Mouse (Mus musculus) embryonic facial prominence, embryonic 15.5 days (tissue): Measurements from ENCODE around the gene Ptpn13. TPM values are rescaled to one million over a fixed set of nuclear protein-coding genes. Genes with fewer than 3 reads are reported as not detected.

Experiments
- ATAC-seq: fragments of 200-750 bp; cut with Nextera tagmentation; 2 replicates; pipeline ENCODE4 v1.8.0; 2017; ENCODE audit warnings: low read depth, moderate TSS enrichment; ENCODE audit not compliant: insufficient number of reproducible peaks, low FRiP score, low TSS enrichment
- H3K27ac ChIP-seq: fragments of 300-500 bp; sonication (generic); replicated peaks from 2 replicates; pipeline ENCODE4 v1.5.1; 2015; ENCODE audit warnings: mild to moderate bottlenecking, inconsistent platforms
- H3K27me3 ChIP-seq: fragments of 300-500 bp; sonication (generic); 2 replicates; pipeline ENCODE4 v1.6.1; 2015; ENCODE audit warnings: inconsistent platforms
- H3K36me3 ChIP-seq: fragments of 300-500 bp; sonication (generic); 2 replicates; pipeline ENCODE4 v1.6.1; 2015; ENCODE audit warnings: mild to moderate bottlenecking, inconsistent platforms
- H3K4me1 ChIP-seq: fragments of 300-500 bp; sonication (generic); 2 replicates; pipeline ENCODE4 v1.6.1; 2015; ENCODE audit warnings: inconsistent platforms
- H3K4me2 ChIP-seq: fragments of 300-500 bp; sonication (generic); replicated peaks from 2 replicates; pipeline ENCODE4 v1.6.1; 2015; ENCODE audit warnings: mild to moderate bottlenecking, inconsistent platforms
- H3K4me3 ChIP-seq: fragments of 300-500 bp; sonication (generic); replicated peaks from 2 replicates; pipeline ENCODE4 v1.5.1; 2015; ENCODE audit warnings: mild to moderate bottlenecking, inconsistent platforms
- H3K9ac ChIP-seq: fragments of 300-500 bp; sonication (generic); 2 replicates; pipeline ENCODE4 v1.6.1; 2015; ENCODE audit warnings: inconsistent platforms
- H3K9me3 ChIP-seq: fragments of 300-500 bp; sonication (generic); replicated peaks from 2 replicates; pipeline ENCODE4 v1.6.1; 2016; ENCODE audit warnings: inconsistent platforms
- WGBS: fragments of 180-500 bp; shearing (Covaris S2); methylation state at CpG from one replicate; pipeline ENCODE4 v1.1.7; 2015; 5-methylcytosine and 5-hydroxymethylcytosine counted together
- polyA plus RNA-seq: library from polyadenylated mRNA; unstranded; fragments of >200 nt; fragmentation: Nextera tagmentation; extraction: Ambion mirVana; gene quantifications from 2 replicates; pipeline ENCODE4 v1.2.1, GENCODE M21; 2015

Gene Ptpn13
- polyA plus RNA-seq, 1 experiment from 2014 or later: 22.7 TPM

GRCm38 (mm10) chr5:103518797-103519468 lies 93.9 kb downstream of the Ptpn13 start:
- ATAC-seq: no peak
- 74% methylated on average over 14 of the region's 14 CpGs for WGBS

GRCm38 (mm10) chr5:103522371-103522770 lies 97.4 kb downstream of the Ptpn13 start:
- 41% methylated on average over 3 of the region's 3 CpGs for WGBS
- no peak for ATAC-seq

More at GRCm38 (mm10) chr5:103518797-103519468, 93.9 kb downstream of the Ptpn13 start:
- H3K9me3 ChIP-seq: no peaks in the 10 kb centered on the region
- peaks cover 19% of the 10 kb centered on the region; the same call in 1 of the 2 replicates for H3K36me3 ChIP-seq
- no peak overlapping the region for H3K27ac ChIP-seq
- no peaks in the 10 kb centered on the region for H3K27me3 ChIP-seq
- no peak overlapping the region for H3K9ac ChIP-seq
- H3K4me2 ChIP-seq: no peak overlapping the region
- H3K4me3 ChIP-seq: no peak overlapping the region
- H3K4me1 ChIP-seq: no peaks in the 10 kb centered on the region

GRCm38 (mm10) chr5:103526668-103527436 lies 101.9 kb downstream of the Ptpn13 start:
- ATAC-seq: no peak
- peaks cover 55% of the 10 kb centered on the region for H3K36me3 ChIP-seq
- H3K4me3 ChIP-seq: no peak overlapping the region
- H3K9me3 ChIP-seq: no peaks in the 10 kb centered on the region
- 79% methylated on average over 20 of the region's 20 CpGs for WGBS
- H3K27ac ChIP-seq: no peak overlapping the region
- H3K4me2 ChIP-seq: no peak overlapping the region
- no peaks in the 10 kb centered on the region for H3K4me1 ChIP-seq
- no peaks in the 10 kb centered on the region for H3K27me3 ChIP-seq
- H3K9ac ChIP-seq: no peak overlapping the region

More at GRCm38 (mm10) chr5:103522371-103522770, 97.4 kb downstream of the Ptpn13 start:
- Histone ChIP-seq H3K4me2 (no peak overlapping the region), H3K27me3 (no peaks in the 10 kb centered on the region), H3K9me3 (no peaks in the 10 kb centered on the region), H3K4me3 (no peak overlapping the region), H3K9ac (no peak overlapping the region), H3K36me3 (peaks cover 27% of the 10 kb centered on the region; the same call in 1 of the 2 replicates), H3K4me1 (no peaks in the 10 kb centered on the region), H3K27ac (no peak overlapping the region)

GRCm38 (mm10) chr5:103527437-103527718 lies 102.4 kb downstream of the Ptpn13 start:
- Histone ChIP-seq H3K9me3 (no peaks in the 10 kb centered on the region), H3K36me3 (peaks cover 55% of the 10 kb centered on the region), H3K27ac (no peak overlapping the region), H3K4me2 (no peak overlapping the region), H3K9ac (no peak overlapping the region), H3K27me3 (no peaks in the 10 kb centered on the region), H3K4me1 (no peaks in the 10 kb centered on the region), H3K4me3 (no peak overlapping the region)
- ATAC-seq: no peak
- 68% methylated on average over 6 of the region's 6 CpGs for WGBS

DNA sequence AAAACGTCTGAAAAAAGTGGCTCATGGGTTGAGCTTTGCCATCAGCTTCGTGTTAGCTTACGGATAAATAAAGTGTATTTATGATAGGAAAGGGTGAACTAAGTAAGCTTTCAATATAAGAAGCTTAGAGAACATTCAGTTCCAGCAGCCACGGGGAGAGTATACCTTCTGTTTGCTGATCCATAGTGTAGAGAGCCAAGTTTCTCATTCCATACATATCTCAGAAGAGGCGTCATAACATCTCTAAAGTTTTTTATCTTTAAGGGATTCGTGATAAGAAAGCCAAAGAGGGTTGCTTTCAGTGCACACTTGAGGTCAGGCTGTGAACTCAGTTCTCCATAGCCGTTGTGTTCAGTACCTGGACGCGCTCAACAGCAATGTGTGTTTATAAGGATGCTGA lies 105.2 kb downstream of the Ptpn13 start:
- ATAC-seq: no peak
- Histone ChIP-seq H3K36me3 (peaks cover 45% of the 10 kb centered on the region), H3K9me3 (no peaks in the 10 kb centered on the region), H3K4me3 (no peak overlapping the region), H3K27ac (no peak overlapping the region), H3K9ac (no peak overlapping the region), H3K4me1 (no peaks in the 10 kb centered on the region), H3K4me2 (no peak overlapping the region), H3K27me3 (no peaks in the 10 kb centered on the region)
- WGBS: 86% methylated on average over 9 of the region's 9 CpGs

DNA sequence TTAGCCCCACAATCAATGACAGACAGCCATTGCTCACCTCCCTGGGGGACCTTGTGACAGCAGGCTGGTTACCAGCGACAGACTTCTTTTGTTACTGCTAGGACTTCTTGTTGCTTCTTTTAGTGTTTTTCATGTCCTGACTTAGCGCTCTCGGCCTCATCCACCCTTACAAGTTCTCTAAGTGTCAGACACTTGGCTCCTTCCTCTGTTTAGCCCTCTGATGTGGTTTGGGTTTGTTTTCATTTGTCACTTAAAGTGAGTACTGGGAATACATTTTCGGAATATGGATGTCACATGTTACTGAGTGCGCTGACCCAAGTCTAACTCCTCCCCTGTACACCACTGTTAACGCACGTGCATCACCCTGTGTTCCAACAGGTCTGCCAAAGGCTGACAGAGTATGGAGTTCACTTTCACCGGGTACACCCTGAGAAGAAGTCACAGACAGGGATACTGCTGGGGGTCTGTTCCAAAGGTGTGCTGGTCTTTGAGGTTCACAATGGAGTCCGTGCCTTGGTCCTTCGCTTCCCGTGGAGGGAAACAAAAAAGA lies 107.9 kb downstream of the Ptpn13 start:
- 55% methylated on average over 11 of the region's 11 CpGs for WGBS
- Histone ChIP-seq H3K27ac (no peak overlapping the region), H3K4me2 (no peak overlapping the region), H3K4me1 (no peaks in the 10 kb centered on the region), H3K9ac (no peak overlapping the region), H3K36me3 (peaks cover 34% of the 10 kb centered on the region), H3K4me3 (no peak overlapping the region), H3K27me3 (no peaks in the 10 kb centered on the region), H3K9me3 (no peaks in the 10 kb centered on the region)
- no peak for ATAC-seq

DNA sequence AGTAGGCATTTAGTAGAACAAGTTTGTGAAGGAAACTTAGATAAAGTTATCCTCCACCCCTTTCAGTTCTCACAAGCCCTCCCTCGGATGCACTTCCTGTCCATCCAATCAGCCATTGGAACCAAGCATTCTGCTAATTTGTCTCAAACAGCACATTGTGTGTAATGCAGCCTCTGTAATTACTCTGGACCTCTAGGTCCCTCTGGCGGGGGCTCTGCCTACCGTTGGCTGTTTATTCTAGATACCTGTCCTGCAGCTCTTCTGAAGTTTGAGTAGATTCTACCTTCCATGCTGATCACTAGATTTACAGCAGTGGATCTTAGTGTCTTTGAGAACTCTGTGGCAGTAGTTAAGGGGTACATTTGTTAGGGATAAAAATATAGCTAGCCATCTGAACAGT lies 109.5 kb downstream of the Ptpn13 start:
- H3K9me3 ChIP-seq: no peaks in the 10 kb centered on the region
- no peaks in the 10 kb centered on the region for H3K4me1 ChIP-seq
- H3K9ac ChIP-seq: no peak overlapping the region
- H3K36me3 ChIP-seq: peaks cover 25% of the 10 kb centered on the region
- no peak overlapping the region for H3K27ac ChIP-seq
- H3K4me3 ChIP-seq: no peak overlapping the region
- no peaks in the 10 kb centered on the region for H3K27me3 ChIP-seq
- ATAC-seq: no peak
- H3K4me2 ChIP-seq: no peak overlapping the region
- 56% methylated on average over 3 of the region's 3 CpGs for WGBS

DNA sequence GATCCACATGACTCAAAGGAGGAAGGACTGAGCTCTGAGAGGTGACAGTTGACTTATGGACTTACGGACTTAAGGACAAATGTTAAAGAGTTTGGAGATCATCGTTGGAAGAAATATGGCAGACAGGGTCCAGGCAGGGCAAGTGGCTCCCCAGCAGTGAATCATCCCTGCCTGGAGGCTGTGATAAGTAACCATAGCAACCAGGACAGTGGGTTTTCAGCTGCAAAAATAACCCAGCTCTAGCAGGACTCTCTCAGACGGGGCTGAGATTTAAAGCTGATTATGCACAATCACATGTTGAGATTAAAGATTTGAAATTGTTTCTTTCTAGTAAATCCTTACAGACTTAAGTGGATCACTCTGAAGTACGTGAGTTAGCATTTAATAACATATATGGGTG lies 112.4 kb downstream of the Ptpn13 start:
- ATAC-seq: no peak
- H3K27me3 ChIP-seq: no peaks in the 10 kb centered on the region
- H3K4me2 ChIP-seq: no peak overlapping the region
- 0 out of 2 replicates have a peak, but pooled peaks cover 12% of the 10 kb centered on the region for H3K36me3 ChIP-seq
- no peak overlapping the region for H3K4me3 ChIP-seq
- H3K9me3 ChIP-seq: no peaks in the 10 kb centered on the region
- no peak overlapping the region for H3K9ac ChIP-seq
- H3K4me1 ChIP-seq: no peaks in the 10 kb centered on the region
- 62% methylated on average over 4 of the region's 4 CpGs for WGBS
- H3K27ac ChIP-seq: no peak overlapping the region

DNA sequence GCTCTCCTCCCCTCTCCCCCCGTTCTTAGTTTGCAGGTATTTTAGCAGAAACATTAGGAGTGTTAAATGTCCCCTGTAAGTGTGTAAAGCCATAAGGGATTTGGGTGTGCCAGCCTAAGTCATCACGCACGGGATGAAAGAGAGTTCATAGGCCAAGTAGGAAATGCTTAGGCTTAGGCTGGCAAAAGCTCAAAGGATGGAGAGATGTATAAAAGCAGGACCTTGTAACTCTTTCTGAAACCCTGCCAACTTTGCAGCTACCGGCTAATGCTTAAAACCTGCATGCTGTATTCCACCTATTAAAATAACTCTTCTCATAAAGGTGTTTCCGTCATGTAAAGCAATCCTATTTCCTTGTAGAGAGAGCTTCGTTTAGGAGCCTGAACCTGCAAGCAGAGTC lies 115.6 kb downstream of the Ptpn13 start:
- 75% methylated on average over 6 of the region's 6 CpGs for WGBS
- Histone ChIP-seq H3K27ac (no peak overlapping the region), H3K4me1 (peaks cover 2% of the 10 kb centered on the region; the same call in 1 of the 2 replicates), H3K36me3 (0 out of 2 replicates have a peak, but pooled peaks cover 12% of the 10 kb centered on the region), H3K4me3 (no peak overlapping the region), H3K4me2 (no peak overlapping the region), H3K9ac (no peak overlapping the region), H3K9me3 (no peaks in the 10 kb centered on the region), H3K27me3 (no peaks in the 10 kb centered on the region)
- ATAC-seq: no peak

- Histone ChIP-seq H3K9ac (no peak overlapping the region), H3K4me2 (no peak overlapping the region), H3K4me3 (no peak overlapping the region), H3K36me3 (0 out of 2 replicates have a peak, but pooled peaks cover 12% of the 10 kb centered on the region), H3K27ac (peak overlapping the region; percentile 6; the same call in 1 of the 2 replicates), H3K27me3 (no peaks in the 10 kb centered on the region), H3K9me3 (no peaks in the 10 kb centered on the region), H3K4me1 (peaks cover 6% of the 10 kb centered on the region; the same call in 1 of the 2 replicates)
- WGBS: 63% methylated on average over 10 of the region's 10 CpGs
- no peak for ATAC-seq
Measured at GRCm38 (mm10) chr5:103541136-103541535, 116.1 kb downstream of the Ptpn13 start.

DNA sequence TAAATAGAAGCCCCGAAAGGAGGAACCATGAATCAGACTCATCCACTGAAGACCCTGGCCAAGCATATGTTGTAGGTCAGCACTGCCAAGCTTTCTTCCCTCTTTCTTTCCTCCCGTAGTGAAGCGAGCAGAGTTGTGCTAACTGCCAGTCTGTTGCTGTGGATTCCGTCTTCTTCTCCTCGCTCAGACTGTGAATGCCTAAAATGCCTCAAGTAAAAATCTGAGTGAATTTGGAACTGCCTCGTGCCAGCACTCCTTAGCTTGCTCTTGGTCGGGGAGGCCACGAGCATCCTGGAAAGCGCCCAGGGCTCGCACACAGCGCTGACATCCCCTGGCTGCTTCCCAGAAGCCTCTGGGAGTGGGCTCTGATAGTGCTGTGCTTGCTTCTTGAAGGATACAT lies 116.5 kb downstream of the Ptpn13 start:
- Histone ChIP-seq H3K4me2 (no peak overlapping the region), H3K9ac (no peak overlapping the region), H3K27ac (0 out of 2 replicates have a peak overlapping the region, but pooled peaks have one; percentile 6), H3K36me3 (0 out of 2 replicates have a peak, but pooled peaks cover 12% of the 10 kb centered on the region), H3K4me3 (no peak overlapping the region), H3K4me1 (peaks cover 6% of the 10 kb centered on the region; the same call in 1 of the 2 replicates), H3K27me3 (no peaks in the 10 kb centered on the region), H3K9me3 (no peaks in the 10 kb centered on the region)
- no peak for ATAC-seq
- WGBS: 68% methylated on average over 11 of the region's 11 CpGs
